Mouse (Mus musculus): ENCODE measurements around the gene Vhl.

Gene Vhl

GRCm38 (mm10) chr6:113649346-113650196 lies 25.8 kb downstream of the Vhl start:
- ChIA-PET POLR2A (interaction anchor here in 2 of 4 experiments (1.1 to 1.6 kb wide), 2 partner anchors 11 kb away, joined by 4 to 5 read pairs; partner anchors contain the start of gene Irak2 (in 2 of the 2)), CTCF (interaction anchor here in 1 of 4 experiments (0.6 to 1.7 kb wide), 2 partner anchors 11 kb away, joined by 3 to 5 read pairs; partner anchors contain the start of gene Irak2)

GRCm38 (mm10) chr6:113650197-113650640 lies 26.5 kb downstream of the Vhl start:
- ChIA-PET CTCF (interaction anchor here in 1 of 4 experiments (0.6 to 2.3 kb wide), 2 partner anchors 11 to 12 kb away, joined by 3 to 8 read pairs; partner anchors contain the start of gene Irak2), POLR2A (interaction anchor here in 1 of 4 experiments (0.6 kb wide), 1 partner anchor 209 kb away, joined by 4 read pairs; no protein-coding TSS in a partner anchor)

GRCm38 (mm10) chr6:113651626-113652025 lies 27.9 kb downstream of the Vhl start:
- ChIA-PET CTCF (interaction anchor here in 3 of 4 experiments (0.6 to 2.3 kb wide), 4 partner anchors 13 to 19 kb away, joined by 3 to 9 read pairs (median 6); partner anchors contain the start of gene Irak2 (in 3 of the 3)), POLR2A (interaction anchor here (0.6 to 2.7 kb wide), 9 partner anchors 9 to 45 kb away, joined by 3 to 19 read pairs (median 6); partner anchors contain the start of genes Irak2 (in 2 of the 4) and Tatdn2 (in 1 of the 4))

- ChIA-PET CTCF (interaction anchor here in 2 of 4 experiments (0.7 to 2.3 kb wide), 2 partner anchors 15 to 25 kb away, joined by 3 to 9 read pairs; partner anchors contain the start of gene Irak2 (in 1 of the 2)), POLR2A (interaction anchor here in 3 of 4 experiments (0.6 to 1.9 kb wide), 8 partner anchors 9 to 59 kb away, joined by 3 to 9 read pairs (median 4); partner anchors contain the start of gene Irak2 (in 3 of the 3))
These were observed 29.8 kb downstream of the Vhl start for GRCm38 (mm10) chr6:113653551-113653950.

- ChIA-PET POLR2A (interaction anchor here (0.5 to 1.9 kb wide), 13 partner anchors 9 to 57 kb away, joined by 3 to 9 read pairs (median 3); partner anchors contain the start of gene Irak2 (in 3 of the 4)), CTCF (interaction anchor here in 3 of 4 experiments (0.7 to 2.3 kb wide), 5 partner anchors 9 to 25 kb away, joined by 3 to 9 read pairs (median 4); partner anchors contain the start of gene Irak2 (in 3 of the 3))
These were observed 30.3 kb downstream of the Vhl start for GRCm38 (mm10) chr6:113654102-113654501.

- POLR2A ChIA-PET = interaction anchor here in 3 of 4 experiments (0.5 to 1.9 kb wide), 16 partner anchors 8 to 607 kb away, joined by 3 to 9 read pairs (median 3); partner anchors contain the start of genes Irak2 (in 2 of the 3) and Tatdn2 (in 1 of the 3)
- CTCF ChIA-PET = interaction anchor here (0.5 to 2.3 kb wide), 6 partner anchors 8 to 17 kb away, joined by 3 to 9 read pairs (median 5); partner anchors contain the start of gene Irak2 (in 3 of the 4)
These were observed 31.1 kb downstream of the Vhl start for GRCm38 (mm10) chr6:113654753-113655397.

GRCm38 (mm10) chr6:113655475-113655874 lies 31.7 kb downstream of the Vhl start:
- ChIA-PET CTCF (interaction anchor here in 3 of 4 experiments (0.6 to 2.3 kb wide), 4 partner anchors 10 to 17 kb away, joined by 4 to 9 read pairs (median 6); partner anchors contain the start of gene Irak2 (in 2 of the 3)), POLR2A (interaction anchor here in 3 of 4 experiments (0.6 to 1.9 kb wide), 9 partner anchors 11 to 607 kb away, joined by 3 to 7 read pairs (median 4); partner anchors contain the start of genes Irak2 (in 2 of the 3) and Tatdn2 (in 1 of the 3))

GRCm38 (mm10) chr6:113656847-113657246 lies 33.1 kb downstream of the Vhl start:
- CTCF ChIA-PET = interaction anchor here in 1 of 4 experiments (1.2 kb wide), 1 partner anchor 18 kb away, joined by 4 read pairs; the partner anchor contains the start of gene Irak2
- POLR2A ChIA-PET = interaction anchor here in 2 of 4 experiments (1.1 to 1.3 kb wide), 3 partner anchors 19 to 47 kb away, joined by 3 to 5 read pairs (median 4); partner anchors contain the start of gene Irak2 (in 1 of the 2)

- ChIA-PET CTCF (interaction anchor here in 2 of 4 experiments (1.0 to 1.4 kb wide), 3 partner anchors 17 to 23 kb away, joined by 3 to 6 read pairs (median 4); partner anchors contain the start of gene Irak2 (in 2 of the 2)), POLR2A (interaction anchor here in 3 of 4 experiments (0.7 to 1.8 kb wide), 10 partner anchors 8 to 41 kb away, joined by 3 to 5 read pairs (median 3); partner anchors contain the start of gene Tatdn2 (in 2 of the 3))
These were observed 34.5 kb downstream of the Vhl start for GRCm38 (mm10) chr6:113658226-113658625.

- CTCF ChIA-PET = interaction anchor here (0.9 to 2.4 kb wide), 8 partner anchors 14 to 37 kb away, joined by 3 to 16 read pairs (median 3); partner anchors contain the start of genes Irak2 (in 3 of the 4) and Tatdn2 (in 1 of the 4)
- POLR2A ChIA-PET = interaction anchor here in 3 of 4 experiments (0.5 to 2.9 kb wide), 27 partner anchors 8 to 356 kb away, joined by 3 to 19 read pairs (median 7); partner anchors contain the start of genes Irak2 (in 2 of the 3), Tatdn2 (in 2 of the 3) and Sec13 (in 1 of the 3)
These were observed 36.1 kb downstream of the Vhl start for GRCm38 (mm10) chr6:113659648-113660491.

- POLR2A ChIA-PET = interaction anchor here (0.6 to 2.9 kb wide), 45 partner anchors 9 to 585 kb away, joined by 3 to 19 read pairs (median 5); partner anchors contain the start of genes Irak2 (in 3 of the 4), Tatdn2 (in 2 of the 4), Brk1 (in 1 of the 4) and Brpf1 (in 1 of the 4)
These were observed 37.0 kb downstream of the Vhl start for GRCm38 (mm10) chr6:113660492-113661352.

GRCm38 (mm10) chr6:113661353-113662241 lies 37.8 kb downstream of the Vhl start:
- ChIA-PET POLR2A (interaction anchor here (0.6 to 2.9 kb wide), 45 partner anchors 9 to 616 kb away, joined by 3 to 19 read pairs (median 5); partner anchors contain the start of genes Irak2 (in 3 of the 4), Tatdn2 (in 2 of the 4), Brk1 (in 1 of the 4) and Brpf1 (in 1 of the 4)), CTCF (interaction anchor here (0.5 to 2.4 kb wide), 19 partner anchors 9 to 238 kb away, joined by 3 to 16 read pairs (median 3); partner anchors contain the start of gene Irak2 (in 3 of the 4))

More at GRCm38 (mm10) chr6:113660492-113661352, 37.0 kb downstream of the Vhl start:
- CTCF ChIA-PET = interaction anchor here in 3 of 4 experiments (0.5 to 2.4 kb wide), 16 partner anchors 10 to 237 kb away, joined by 3 to 16 read pairs (median 3); partner anchors contain the start of genes Irak2 (in 3 of the 3) and Tatdn2 (in 1 of the 3)

GRCm38 (mm10) chr6:113662964-113663700 lies 39.4 kb downstream of the Vhl start:
- CTCF ChIA-PET = interaction anchor here (0.6 to 2.2 kb wide), 15 partner anchors 8 to 812 kb away, joined by 3 to 11 read pairs (median 4); partner anchors contain the start of genes Irak2 (in 2 of the 4) and Tatdn2 (in 1 of the 4)
- POLR2A ChIA-PET = interaction anchor here in 2 of 4 experiments (1.0 to 2.9 kb wide), 3 partner anchors 9 to 25 kb away, joined by 4 to 19 read pairs (median 6); partner anchors contain the start of gene Irak2 (in 1 of the 2)
